Mouse (Mus musculus) CD4-positive helper T cell, adult 2 months (primary cell): ENCODE measurements at regions not wholly inside any gene's neighbourhood (a gene's known extent, or its start where the extent isn't known, plus 50 kb on each side); places are given as distances from the start of the nearest gene placed in this dataset.
"Not testable (repeated sequence)": the region's sequence is repeated elsewhere in the genome, so short reads cannot be mapped to it uniquely, and the experiment has no call there.

Experiments
- DNase-seq: peaks from one replicate; pipeline ENCODE4 v3.0.0-alpha.2; 2012; ENCODE audit warnings: low read depth, missing footprints, low spot score

- peak; percentile 92 for DNase-seq
Observed at GRCm38 (mm10) chr17:84844950-84845349, 54.4 kb upstream of the Lrpprc start.

GRCm38 (mm10) chr17:84846141-84846540 is 55.6 kb upstream of the Lrpprc start:
- DNase-seq, result no peak

- no peak for DNase-seq
Observed at GRCm38 (mm10) chr17:84848385-84849030, 57.9 kb upstream of the Lrpprc start.

GRCm38 (mm10) chr17:84849031-84849405 is 58.4 kb upstream of the Lrpprc start:
- no peak for DNase-seq

- DNase-seq, result peak; percentile 32
Observed at GRCm38 (mm10) chr17:84850464-84850863, 59.9 kb upstream of the Lrpprc start.

- DNase-seq, result peak; percentile 51
Observed at GRCm38 (mm10) chr17:84850893-84851292, 60.3 kb upstream of the Lrpprc start.

- no peak for DNase-seq
Observed at GRCm38 (mm10) chr17:84856971-84857370, 66.4 kb upstream of the Lrpprc start.

GRCm38 (mm10) chr17:84858830-84859229 is 68.2 kb upstream of the Lrpprc start:
- peak; percentile 43 for DNase-seq

GRCm38 (mm10) chr17:84859916-84860315 is 69.3 kb upstream of the Lrpprc start:
- peak; percentile 71 for DNase-seq

- no peak for DNase-seq
Observed at GRCm38 (mm10) chr17:84860835-84861234, 70.2 kb upstream of the Lrpprc start.

GRCm38 (mm10) chr17:84864231-84864630 is 73.6 kb upstream of the Lrpprc start:
- not testable (repeated sequence) for DNase-seq

- no peak for DNase-seq
Observed at GRCm38 (mm10) chr17:84865158-84865557, 74.6 kb upstream of the Lrpprc start.

- DNase-seq, result no peak
Observed at GRCm38 (mm10) chr17:84865566-84865965, 75.0 kb upstream of the Lrpprc start.

GRCm38 (mm10) chr17:84869074-84869722 is 78.6 kb upstream of the Lrpprc start:
- DNase-seq, result no peak

GRCm38 (mm10) chr17:84873554-84873953 is 83.0 kb upstream of the Lrpprc start:
- DNase-seq, result no peak

- DNase-seq, result no peak
Observed at GRCm38 (mm10) chr17:84874494-84874893, 82.0 kb upstream of the Ppm1b start.

GRCm38 (mm10) chr17:84875031-84875430 is 81.5 kb upstream of the Ppm1b start:
- DNase-seq, result no peak

GRCm38 (mm10) chr17:84876037-84876436 is 80.5 kb upstream of the Ppm1b start:
- DNase-seq, result no peak

GRCm38 (mm10) chr17:84877176-84877863 is 79.2 kb upstream of the Ppm1b start:
- no peak for DNase-seq

- DNase-seq, result peak; percentile 81
Observed at GRCm38 (mm10) chr17:84877864-84878224, 78.7 kb upstream of the Ppm1b start.

- no peak for DNase-seq
Observed at GRCm38 (mm10) chr17:84878316-84878715, 78.2 kb upstream of the Ppm1b start.

GRCm38 (mm10) chr17:84879146-84879545 is 77.4 kb upstream of the Ppm1b start:
- no peak for DNase-seq

- no peak for DNase-seq
Observed at GRCm38 (mm10) chr17:84880946-84881345, 75.6 kb upstream of the Ppm1b start.
